Mouse (Mus musculus): Measurements from ENCODE around the gene Sp7.

GRCm38 (mm10) chr15:102393584-102394014, 26.6 kb upstream of the Sp7 start:
- TF ChIP-seq CTCF (IDR thresholded peaks at IDR 0.05; ENCODE audit: borderline replicate concordance, extremely low read depth, insufficient read depth, insufficient read length) = no peak
- no peak for TF ChIP-seq POLR2A (IDR thresholded peaks at IDR 0.05; ENCODE audit: borderline replicate concordance, extremely low read depth, insufficient read depth, insufficient read length, poor library complexity, severe bottlenecking)

Data from brain, embryonic 14.5 days (tissue).